Mouse (Mus musculus): Measurements from ENCODE around the gene Siah1a. TPM values are rescaled to one million over a fixed set of nuclear protein-coding genes. Genes with fewer than 3 reads are reported as not detected.

The Siah1a gene
- polyA plus RNA-seq, 1 experiment from 2014 or later = 39.7 TPM

DNA sequence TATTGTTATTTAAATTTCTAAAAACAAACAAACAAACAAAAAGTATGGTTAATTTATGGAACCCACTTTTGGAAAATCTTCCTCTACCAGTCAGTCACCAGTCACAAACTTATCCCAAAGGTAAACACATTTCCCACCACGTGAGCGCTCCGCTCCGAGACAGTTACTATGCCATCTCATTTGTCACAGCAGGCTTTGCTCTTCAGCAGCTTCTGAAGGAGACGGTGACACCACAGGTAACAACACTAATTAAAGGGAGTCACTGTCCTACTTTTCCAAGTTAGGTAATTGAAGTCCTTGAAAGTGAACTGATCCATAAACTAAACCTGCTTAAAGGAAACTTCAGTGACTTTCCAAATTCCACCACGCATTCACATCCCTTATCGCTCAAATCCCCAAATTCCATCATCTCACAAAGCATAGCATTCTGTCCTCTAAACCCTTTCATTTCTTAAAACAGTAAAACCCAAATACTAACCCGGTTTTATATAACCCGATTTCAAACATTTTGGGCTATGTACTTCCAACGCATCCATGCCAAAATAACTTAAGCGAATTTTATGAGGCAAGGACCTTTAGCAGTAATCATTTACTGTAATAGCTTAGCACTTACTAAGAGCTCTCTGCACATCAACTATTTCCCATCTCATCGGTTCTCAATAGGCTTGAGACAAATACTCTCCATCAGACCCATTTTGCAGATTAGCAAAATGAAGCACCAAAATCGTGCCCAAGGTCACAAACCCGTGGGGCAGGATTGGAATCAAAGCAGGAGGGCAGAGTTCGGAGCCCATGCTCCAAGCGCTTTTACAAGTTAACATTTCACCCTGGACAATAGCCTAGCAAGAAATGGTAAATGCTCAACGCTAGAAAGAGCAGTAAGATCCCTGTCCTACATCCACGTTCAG lies 1.2 kb downstream of the Siah1a start:
- H3K4me2 ChIP-seq (ENCODE audit: low read length) = peak overlapping the region; percentile 85
- no peaks in the 10 kb centered on the region for H3K27me3 ChIP-seq (ENCODE audit: control insufficient read depth, insufficient read depth, low read length)
- no peaks in the 10 kb centered on the region for H3K36me3 ChIP-seq (ENCODE audit: control insufficient read depth, insufficient read depth, low read length)
- H3K9me3 ChIP-seq (ENCODE audit: control insufficient read depth, low read length) = no peaks in the 10 kb centered on the region
- H3K4me3 ChIP-seq (ENCODE audit: control insufficient read depth in 1 of 2, insufficient read depth in 1 of 2, low read depth in 1 of 2, low read length in 2 of 2) = peak overlapping the region; percentile 88 to 93
- ATAC-seq (ENCODE audit: insufficient number of reproducible peaks, insufficient read depth, low FRiP score, low read depth) = no peak
- peak overlapping the region; percentile 88 to 97 for H3K27ac ChIP-seq (replicated peaks in 1 of 2; ENCODE audit: control insufficient read depth in 1 of 2, insufficient read depth in 1 of 2, low read depth in 2 of 2, low read length in 2 of 2)
- WGBS = 7% methylated on average over 18 of the region's 18 CpGs
- peaks cover 2 to 41% of the 10 kb centered on the region in 2 experiments; a peak in 3 of 4 replicates for H3K4me1 ChIP-seq (ENCODE audit: control insufficient read depth in 2 of 2, insufficient read depth in 2 of 2, low read length in 2 of 2)
- peak overlapping the region; percentile 99 for H3K9ac ChIP-seq (ENCODE audit: low read length)

DNA sequence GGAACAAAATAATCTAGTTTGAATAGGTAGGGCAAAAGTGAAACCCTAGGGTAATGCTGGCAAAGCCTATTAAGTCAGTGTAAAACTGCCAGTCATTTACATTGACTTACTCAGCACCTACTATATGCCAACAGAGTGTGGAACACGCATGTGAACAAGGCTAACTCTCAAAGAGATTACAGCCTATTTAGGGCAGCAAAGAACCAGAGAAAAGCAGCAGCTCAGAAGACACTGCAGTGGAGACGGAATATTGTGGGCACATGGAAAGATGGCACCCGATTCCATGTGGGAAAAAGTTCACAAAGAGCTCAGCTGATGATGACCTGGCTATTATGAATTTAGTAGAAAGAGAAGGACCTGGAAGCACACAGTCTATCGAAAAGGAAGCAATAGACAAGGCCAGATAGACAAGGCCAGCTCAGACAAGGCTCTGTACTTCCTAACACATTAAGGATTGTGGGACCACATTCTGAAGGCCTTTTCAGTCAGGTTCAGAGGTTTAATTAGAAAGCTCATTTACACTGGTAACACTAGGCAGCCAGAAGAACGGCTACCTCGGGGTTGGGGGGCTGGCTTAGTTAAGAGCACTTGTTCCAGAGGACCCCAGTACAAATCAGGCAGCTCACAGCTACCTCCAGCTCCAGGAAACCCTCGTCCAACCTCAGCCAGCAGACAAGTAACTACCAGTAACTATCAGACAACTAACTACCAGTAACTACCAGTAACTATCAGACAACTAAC lies 3.0 kb downstream of the Siah1a start:
- H3K4me3 ChIP-seq (ENCODE audit: control insufficient read depth in 1 of 2, insufficient read depth in 1 of 2, low read depth in 1 of 2, low read length in 2 of 2) = no peak overlapping the region
- peak overlapping the region; percentile 14; the same call in 1 of the 2 replicates for H3K4me2 ChIP-seq (ENCODE audit: low read length)

GRCm38 (mm10) chr8:86741627-86742026 lies 4.1 kb downstream of the Siah1a start:
- no peak overlapping the region for H3K4me2 ChIP-seq (ENCODE audit: low read length)
- H3K27ac ChIP-seq (replicated peaks in 1 of 2; ENCODE audit: control insufficient read depth in 1 of 2, insufficient read depth in 1 of 2, low read depth in 2 of 2, low read length in 2 of 2) = no peak overlapping the region; a peak in 1 of 4 replicates
- H3K27me3 ChIP-seq (ENCODE audit: control insufficient read depth, insufficient read depth, low read length) = no peaks in the 10 kb centered on the region
- H3K4me1 ChIP-seq (ENCODE audit: control insufficient read depth in 2 of 2, insufficient read depth in 2 of 2, low read length in 2 of 2) = peaks cover 2 to 48% of the 10 kb centered on the region in 2 experiments; a peak in 3 of 4 replicates
- no peak overlapping the region for H3K9ac ChIP-seq (ENCODE audit: low read length)
- H3K4me3 ChIP-seq (ENCODE audit: control insufficient read depth in 1 of 2, insufficient read depth in 1 of 2, low read depth in 1 of 2, low read length in 2 of 2) = no peak overlapping the region
- ATAC-seq (ENCODE audit: insufficient number of reproducible peaks, insufficient read depth, low FRiP score, low read depth) = no peak
- H3K9me3 ChIP-seq (ENCODE audit: control insufficient read depth, low read length) = no peaks in the 10 kb centered on the region
- H3K36me3 ChIP-seq (ENCODE audit: control insufficient read depth, insufficient read depth, low read length) = no peaks in the 10 kb centered on the region

More for the DNA sequence above, 3.0 kb downstream of the Siah1a start:
- 66% methylated on average over 7 of the region's 7 CpGs for whole genome bisulfite sequencing
- no peak overlapping the region for H3K9ac ChIP-seq (ENCODE audit: low read length)
- H3K4me1 ChIP-seq (ENCODE audit: control insufficient read depth in 2 of 2, insufficient read depth in 2 of 2, low read length in 2 of 2) = peaks cover 2 to 49% of the 10 kb centered on the region in 2 experiments; a peak in 3 of 4 replicates
- H3K36me3 ChIP-seq (ENCODE audit: control insufficient read depth, insufficient read depth, low read length) = no peaks in the 10 kb centered on the region
- H3K9me3 ChIP-seq (ENCODE audit: control insufficient read depth, low read length) = no peaks in the 10 kb centered on the region
- no peak for ATAC-seq (ENCODE audit: insufficient number of reproducible peaks, insufficient read depth, low FRiP score, low read depth)
- no peaks in the 10 kb centered on the region for H3K27me3 ChIP-seq (ENCODE audit: control insufficient read depth, insufficient read depth, low read length)
- H3K27ac ChIP-seq (replicated peaks in 1 of 2; ENCODE audit: control insufficient read depth in 1 of 2, insufficient read depth in 1 of 2, low read depth in 2 of 2, low read length in 2 of 2) = no peak overlapping the region

GRCm38 (mm10) chr8:86740899-86741298 lies 4.8 kb downstream of the Siah1a start:
- peaks cover 4 to 52% of the 10 kb centered on the region in 2 experiments for H3K4me1 ChIP-seq (ENCODE audit: control insufficient read depth in 2 of 2, insufficient read depth in 2 of 2, low read length in 2 of 2)
- no peaks in the 10 kb centered on the region for H3K36me3 ChIP-seq (ENCODE audit: control insufficient read depth, insufficient read depth, low read length)
- H3K27ac ChIP-seq (replicated peaks in 1 of 2; ENCODE audit: control insufficient read depth in 1 of 2, insufficient read depth in 1 of 2, low read depth in 2 of 2, low read length in 2 of 2) = no peak overlapping the region

GRCm38 (mm10) chr8:86735446-86736111 lies 10.2 kb downstream of the Siah1a start:
- no peak overlapping the region for H3K4me2 ChIP-seq (ENCODE audit: low read length)
- no peaks in the 10 kb centered on the region for H3K9me3 ChIP-seq (ENCODE audit: control insufficient read depth, low read length)
- no peak overlapping the region for H3K9ac ChIP-seq (ENCODE audit: low read length)
- no peaks in the 10 kb centered on the region for H3K27me3 ChIP-seq (ENCODE audit: control insufficient read depth, insufficient read depth, low read length)
- H3K27ac ChIP-seq (replicated peaks in 1 of 2; ENCODE audit: control insufficient read depth in 1 of 2, insufficient read depth in 1 of 2, low read depth in 2 of 2, low read length in 2 of 2) = peak overlapping the region in 1 of 2 experiments; percentile 48; a peak in 2 of 4 replicates
- no peaks in the 10 kb centered on the region for H3K36me3 ChIP-seq (ENCODE audit: control insufficient read depth, insufficient read depth, low read length)
- 18% methylated on average over 3 of the region's 3 CpGs for WGBS
- no peak overlapping the region for H3K4me3 ChIP-seq (ENCODE audit: control insufficient read depth in 1 of 2, insufficient read depth in 1 of 2, low read depth in 1 of 2, low read length in 2 of 2)
- no peak for ATAC-seq (ENCODE audit: insufficient number of reproducible peaks, insufficient read depth, low FRiP score, low read depth)
- H3K4me1 ChIP-seq (ENCODE audit: control insufficient read depth in 2 of 2, insufficient read depth in 2 of 2, low read length in 2 of 2) = peaks cover 9 to 49% of the 10 kb centered on the region in 2 experiments

More at GRCm38 (mm10) chr8:86740899-86741298, 4.8 kb downstream of the Siah1a start:
- no peak for ATAC-seq (ENCODE audit: insufficient number of reproducible peaks, insufficient read depth, low FRiP score, low read depth)
- Histone ChIP-seq H3K4me3 (ENCODE audit: control insufficient read depth in 1 of 2, insufficient read depth in 1 of 2, low read depth in 1 of 2, low read length in 2 of 2) (no peak overlapping the region), H3K4me2 (ENCODE audit: low read length) (no peak overlapping the region), H3K27me3 (ENCODE audit: control insufficient read depth, insufficient read depth, low read length) (no peaks in the 10 kb centered on the region), H3K9ac (ENCODE audit: low read length) (no peak overlapping the region), H3K9me3 (ENCODE audit: control insufficient read depth, low read length) (no peaks in the 10 kb centered on the region)

- 66% methylated on average over 1 of the region's 1 CpGs for WGBS
- Histone ChIP-seq H3K4me1 (ENCODE audit: control insufficient read depth in 2 of 2, insufficient read depth in 2 of 2, low read length in 2 of 2) (peaks cover 12 to 54% of the 10 kb centered on the region in 2 experiments), H3K27me3 (ENCODE audit: control insufficient read depth, insufficient read depth, low read length) (no peaks in the 10 kb centered on the region), H3K4me2 (ENCODE audit: low read length) (no peak overlapping the region), H3K36me3 (ENCODE audit: control insufficient read depth, insufficient read depth, low read length) (no peaks in the 10 kb centered on the region), H3K9me3 (ENCODE audit: control insufficient read depth, low read length) (no peaks in the 10 kb centered on the region), H3K9ac (ENCODE audit: low read length) (no peak overlapping the region), H3K4me3 (ENCODE audit: control insufficient read depth in 1 of 2, insufficient read depth in 1 of 2, low read depth in 1 of 2, low read length in 2 of 2) (no peak overlapping the region), H3K27ac (replicated peaks in 1 of 2; ENCODE audit: control insufficient read depth in 1 of 2, insufficient read depth in 1 of 2, low read depth in 2 of 2, low read length in 2 of 2) (no peak overlapping the region)
- no peak for ATAC-seq (ENCODE audit: insufficient number of reproducible peaks, insufficient read depth, low FRiP score, low read depth)
Measured at GRCm38 (mm10) chr8:86734954-86735353, 10.8 kb downstream of the Siah1a start.

DNA sequence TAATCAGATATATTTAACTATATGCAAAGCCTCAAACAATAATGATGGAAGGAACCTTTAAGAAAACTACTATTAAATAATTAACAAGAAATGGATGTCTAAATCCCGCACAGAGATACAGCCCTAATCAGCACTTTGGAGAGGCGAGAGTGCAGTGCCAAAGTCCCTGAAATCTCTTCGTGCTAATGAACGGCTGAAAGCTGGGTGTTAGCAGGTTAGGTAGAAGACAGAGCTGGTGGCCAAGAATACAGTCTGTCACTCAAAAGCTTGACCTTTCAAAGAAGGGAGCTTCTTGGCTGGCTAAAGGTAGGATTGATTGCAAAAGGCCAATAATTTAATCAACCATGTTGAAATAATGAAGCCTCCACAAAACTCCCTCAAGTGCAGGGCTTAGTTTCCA lies 11.6 kb downstream of the Siah1a start:
- H3K27ac ChIP-seq (replicated peaks in 1 of 2; ENCODE audit: control insufficient read depth in 1 of 2, insufficient read depth in 1 of 2, low read depth in 2 of 2, low read length in 2 of 2) = no peak overlapping the region
- 18% methylated on average over 4 of the region's 4 CpGs for WGBS

More for the DNA sequence above, 11.6 kb downstream of the Siah1a start:
- Histone ChIP-seq H3K4me1 (ENCODE audit: control insufficient read depth in 2 of 2, insufficient read depth in 2 of 2, low read length in 2 of 2) (peaks cover 12 to 57% of the 10 kb centered on the region in 2 experiments), H3K9me3 (ENCODE audit: control insufficient read depth, low read length) (no peaks in the 10 kb centered on the region), H3K4me2 (ENCODE audit: low read length) (no peak overlapping the region), H3K36me3 (ENCODE audit: control insufficient read depth, insufficient read depth, low read length) (no peaks in the 10 kb centered on the region), H3K9ac (ENCODE audit: low read length) (no peak overlapping the region), H3K27me3 (ENCODE audit: control insufficient read depth, insufficient read depth, low read length) (no peaks in the 10 kb centered on the region), H3K4me3 (ENCODE audit: control insufficient read depth in 1 of 2, insufficient read depth in 1 of 2, low read depth in 1 of 2, low read length in 2 of 2) (no peak overlapping the region)
- ATAC-seq (ENCODE audit: insufficient number of reproducible peaks, insufficient read depth, low FRiP score, low read depth) = no peak

Measured in heart, embryonic 14.5 days (tissue).